Mouse (Mus musculus) adrenal gland, postnatal 36 days (tissue): ENCODE measurements around the gene Tenm2. TPM values are rescaled to one million over a fixed set of nuclear protein-coding genes. Genes with fewer than 3 reads are reported as not detected.

Experiments
- DNase-seq, 2 experiments: peaks; one replicate each; pipeline ENCODE4 v3.0.0; 2021; ENCODE audit warnings: mixed read lengths in 1 of 2
- total RNA-seq, 2 experiments: library from RNA; stranded (reverse); gene quantifications; 2 replicates each; pipeline ENCODE4 v1.2.3; 2021

The Tenm2 gene
- total RNA-seq, 2 experiments from 2014 or later: 0.53 to 0.69 TPM

GRCm38 (mm10) chr11:36351752-36352151 lies 884.0 kb downstream of the Tenm2 start:
- no peak for DNase-seq

- peak in 1 of 2 experiments; percentile 19 for DNase-seq
Observed at GRCm38 (mm10) chr11:36351341-36351740, 884.4 kb downstream of the Tenm2 start.

- no peak for DNase-seq
Observed at GRCm38 (mm10) chr11:36350264-36350663, 885.5 kb downstream of the Tenm2 start.

- no peak for DNase-seq
Observed at GRCm38 (mm10) chr11:36349856-36350255, 885.9 kb downstream of the Tenm2 start.

GRCm38 (mm10) chr11:36341799-36342198 lies 894.0 kb downstream of the Tenm2 start:
- DNase-seq: no peak

GRCm38 (mm10) chr11:36338424-36338823 lies 897.3 kb downstream of the Tenm2 start:
- no peak for DNase-seq

- DNase-seq: no peak
Observed at GRCm38 (mm10) chr11:36337063-36337462, 898.7 kb downstream of the Tenm2 start.

- DNase-seq: no peak
Observed at GRCm38 (mm10) chr11:36335147-36335546, 900.6 kb downstream of the Tenm2 start.

- peak; percentile 25 to 39 for DNase-seq
Observed at GRCm38 (mm10) chr11:36334100-36334735, 901.5 kb downstream of the Tenm2 start.

GRCm38 (mm10) chr11:36332222-36332621 lies 903.5 kb downstream of the Tenm2 start:
- no peak for DNase-seq

- no peak for DNase-seq
Observed at GRCm38 (mm10) chr11:36331408-36332178, 904.2 kb downstream of the Tenm2 start.

- DNase-seq: no peak
Observed at GRCm38 (mm10) chr11:36327243-36327642, 908.5 kb downstream of the Tenm2 start.

GRCm38 (mm10) chr11:36309317-36309716 lies 926.4 kb downstream of the Tenm2 start:
- no peak for DNase-seq

- no peak for DNase-seq
Observed at GRCm38 (mm10) chr11:36307276-36307675, 928.5 kb downstream of the Tenm2 start.

GRCm38 (mm10) chr11:36305348-36305950 lies 930.3 kb downstream of the Tenm2 start:
- DNase-seq: no peak

- DNase-seq: no peak
Observed at GRCm38 (mm10) chr11:36302913-36303371, 932.8 kb downstream of the Tenm2 start.

- peak; percentile 30 to 57 for DNase-seq
Observed at GRCm38 (mm10) chr11:36302096-36302495, 933.7 kb downstream of the Tenm2 start.

- no peak for DNase-seq
Observed at GRCm38 (mm10) chr11:36296568-36296967, 939.2 kb downstream of the Tenm2 start.

GRCm38 (mm10) chr11:36292206-36292605 lies 943.6 kb downstream of the Tenm2 start:
- DNase-seq: no peak

- no peak for DNase-seq
Observed at GRCm38 (mm10) chr11:36286246-36286645, 949.5 kb downstream of the Tenm2 start.

GRCm38 (mm10) chr11:36280533-36280932 lies 955.2 kb downstream of the Tenm2 start:
- DNase-seq: no peak

GRCm38 (mm10) chr11:36277903-36278215 lies 957.9 kb downstream of the Tenm2 start:
- no peak for DNase-seq

- no peak for DNase-seq
Observed at GRCm38 (mm10) chr11:36277192-36277902, 958.4 kb downstream of the Tenm2 start.
